Mouse (Mus musculus) cerebellum, adult 9-11 months (tissue): ENCODE measurements around the gene Parp6.

Source experiments
- DNase-seq: peaks from one replicate; pipeline ENCODE4 v3.0.0; 2022

Gene Parp6

DNA sequence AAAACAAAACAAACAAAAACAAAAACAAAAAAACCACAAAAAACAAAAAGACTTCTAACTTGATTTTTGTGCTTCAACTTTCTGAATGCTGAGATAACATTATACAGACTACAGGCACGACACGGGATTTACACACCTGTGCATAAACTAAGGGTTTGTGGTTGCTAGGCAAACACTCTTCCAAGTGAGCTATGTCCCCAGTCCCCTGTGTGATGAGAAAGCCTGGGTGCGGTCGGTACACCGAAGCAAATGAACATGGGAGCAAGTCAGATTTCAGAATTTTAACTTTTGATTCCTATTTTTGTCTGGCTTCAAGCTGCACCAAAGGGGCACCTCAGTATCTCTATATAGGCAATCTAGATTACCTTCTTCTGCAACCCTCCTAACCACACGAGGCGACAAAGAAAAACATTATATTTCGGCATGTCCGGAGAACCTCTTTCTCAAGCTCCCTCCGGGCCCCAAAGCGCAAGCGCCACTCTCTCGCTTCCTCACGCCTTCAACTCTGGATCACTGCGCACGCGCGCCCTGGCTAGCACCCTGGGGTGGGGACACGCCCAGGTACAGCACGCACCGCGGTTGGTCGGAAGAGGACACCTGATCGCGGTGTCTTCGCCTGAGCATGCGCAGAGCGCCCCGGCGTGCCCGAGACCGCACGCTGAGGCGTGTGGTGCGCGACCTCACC, at the start of gene Parp6:
Gene Parp6 (plus strand): TSS at position 663 of the 685 bp plus-strand sequence.
- DNase-seq: peak; percentile 100

DNA sequence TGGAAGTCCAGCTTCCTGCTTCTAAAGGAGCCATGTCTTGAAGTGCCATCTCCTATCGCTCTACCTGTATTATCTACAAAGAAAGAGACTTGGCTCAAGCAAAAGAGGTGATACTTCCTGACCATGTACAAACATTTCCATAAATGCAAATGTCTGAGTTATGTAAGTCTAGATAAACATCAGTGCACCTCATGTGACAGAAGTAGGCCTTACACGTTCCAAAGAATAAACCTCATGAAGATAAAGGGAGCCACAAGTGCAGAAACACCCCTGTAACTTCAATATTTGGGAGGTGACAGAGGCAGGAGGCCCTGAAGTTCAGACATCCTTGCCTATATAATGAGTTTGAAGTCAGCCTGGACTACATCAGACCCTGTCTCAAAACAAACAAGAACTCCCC, 45.2 kb upstream of the Parp6 start:
- DNase-seq: no peak

DNA sequence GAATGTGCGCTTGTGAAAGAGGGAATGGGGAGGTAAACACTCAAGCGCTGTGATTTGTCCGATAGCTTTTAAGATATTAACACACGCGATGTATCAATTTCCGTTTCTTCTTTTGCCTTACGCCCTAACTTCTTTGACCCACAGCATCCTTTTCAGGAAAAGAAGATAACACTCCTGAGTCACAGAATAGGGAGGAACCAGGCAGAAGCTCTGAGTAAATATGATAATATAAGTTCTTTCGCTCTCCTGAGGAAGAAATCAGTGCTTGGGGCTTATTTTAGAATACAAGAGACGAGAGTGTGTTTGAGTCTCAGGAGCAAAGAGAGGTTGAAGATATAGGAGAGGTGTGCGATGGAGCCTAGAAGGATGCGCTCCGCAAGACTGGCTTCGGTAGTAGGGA, 39.7 kb upstream of the Parp6 start:
- no peak for DNase-seq

DNA sequence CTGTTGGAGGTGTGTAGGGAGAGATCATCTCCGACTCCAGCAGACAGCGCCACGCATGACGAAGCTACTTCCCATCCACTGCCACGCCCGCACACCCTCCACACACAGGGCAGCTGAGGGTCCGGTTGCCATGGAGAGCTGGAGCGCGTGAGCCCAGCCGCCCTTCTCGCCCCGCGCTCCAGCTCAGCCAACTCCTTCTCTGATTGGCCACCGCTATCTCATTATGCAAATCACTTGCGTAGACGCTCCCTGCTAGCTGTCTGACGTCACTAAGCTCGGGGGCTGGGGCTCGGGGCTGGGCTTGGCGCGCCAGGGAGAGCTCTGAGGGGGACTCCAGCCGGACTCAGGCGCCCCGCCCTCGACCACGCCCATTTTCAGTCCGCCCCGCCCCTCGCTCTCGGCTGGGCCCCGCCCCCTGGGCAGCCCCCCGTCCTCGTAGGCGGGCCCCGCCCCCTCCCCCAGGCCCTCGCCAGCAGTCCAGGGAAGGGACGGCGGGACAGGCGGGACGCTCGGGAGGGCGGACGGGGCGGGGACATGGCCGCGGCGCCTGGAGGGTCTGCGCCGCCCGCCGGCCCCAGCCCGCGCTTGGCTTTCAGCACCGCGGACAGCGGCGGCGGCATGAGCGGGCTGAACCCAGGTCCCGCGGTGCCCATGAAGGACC, 39.1 kb upstream of the Parp6 start, which contains the start of gene Celf6:
Gene Celf6 (plus strand): TSS at position 74 of the 661 bp plus-strand sequence.
- DNase-seq: peak; percentile 94

DNA sequence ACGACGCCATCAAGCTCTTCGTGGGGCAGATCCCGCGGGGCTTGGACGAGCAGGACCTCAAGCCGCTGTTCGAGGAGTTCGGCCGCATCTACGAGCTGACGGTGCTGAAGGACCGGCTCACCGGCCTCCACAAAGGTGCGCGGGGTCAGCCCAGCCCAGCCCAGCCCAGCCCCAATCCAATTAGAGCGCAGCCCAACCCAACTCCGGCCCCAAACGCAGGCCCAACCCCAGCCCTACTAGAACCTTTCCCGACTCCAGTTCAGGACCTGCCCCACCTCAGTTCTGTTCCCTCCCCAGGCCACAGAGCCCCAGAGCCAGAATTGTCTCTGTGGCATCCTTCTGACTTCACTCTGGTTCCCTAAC, 38.6 kb upstream of the Parp6 start:
- DNase-seq: no peak

DNA sequence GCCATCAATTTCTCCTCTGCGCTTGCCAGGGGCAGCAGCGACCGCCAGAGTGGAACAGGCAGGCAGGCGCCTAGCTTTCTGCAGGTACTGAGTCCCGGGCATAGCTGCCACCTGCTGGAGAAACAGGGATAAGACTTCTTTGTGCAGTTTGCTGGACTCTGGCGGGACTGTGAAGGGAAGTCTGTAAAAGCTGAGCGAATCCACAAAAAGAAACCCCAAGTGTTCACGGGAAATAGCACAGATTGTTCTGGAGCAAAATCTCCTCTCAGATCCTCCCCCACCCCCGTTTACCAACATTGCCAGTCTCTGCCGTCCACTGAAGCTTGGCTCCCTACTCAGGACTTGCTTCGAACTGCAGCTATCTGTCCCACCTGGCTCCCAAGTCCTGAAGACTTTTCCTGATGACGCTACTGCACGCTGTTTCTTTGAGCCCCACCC, 32.2 kb upstream of the Parp6 start:
- DNase-seq: peak; percentile 74

DNA sequence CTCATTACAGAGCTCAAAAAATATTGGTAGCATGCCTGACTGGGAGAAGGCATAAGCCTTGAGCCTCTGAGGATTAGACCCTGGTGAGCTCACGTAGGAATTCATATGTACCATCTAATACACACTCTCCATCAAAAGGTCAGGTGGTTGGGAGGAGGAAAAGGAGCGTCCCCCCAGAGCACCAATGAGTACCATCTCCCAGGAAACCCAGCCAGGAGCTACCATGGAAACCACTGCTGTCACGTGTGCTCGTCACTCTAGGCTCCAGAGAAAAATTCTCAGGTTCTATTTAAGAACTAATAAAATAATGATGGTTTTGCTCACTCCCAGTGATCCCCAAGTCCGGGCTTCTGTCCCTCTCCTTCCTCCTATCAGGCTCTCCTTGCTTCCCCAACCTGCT, 28.8 kb upstream of the Parp6 start:
- DNase-seq: no peak

DNA sequence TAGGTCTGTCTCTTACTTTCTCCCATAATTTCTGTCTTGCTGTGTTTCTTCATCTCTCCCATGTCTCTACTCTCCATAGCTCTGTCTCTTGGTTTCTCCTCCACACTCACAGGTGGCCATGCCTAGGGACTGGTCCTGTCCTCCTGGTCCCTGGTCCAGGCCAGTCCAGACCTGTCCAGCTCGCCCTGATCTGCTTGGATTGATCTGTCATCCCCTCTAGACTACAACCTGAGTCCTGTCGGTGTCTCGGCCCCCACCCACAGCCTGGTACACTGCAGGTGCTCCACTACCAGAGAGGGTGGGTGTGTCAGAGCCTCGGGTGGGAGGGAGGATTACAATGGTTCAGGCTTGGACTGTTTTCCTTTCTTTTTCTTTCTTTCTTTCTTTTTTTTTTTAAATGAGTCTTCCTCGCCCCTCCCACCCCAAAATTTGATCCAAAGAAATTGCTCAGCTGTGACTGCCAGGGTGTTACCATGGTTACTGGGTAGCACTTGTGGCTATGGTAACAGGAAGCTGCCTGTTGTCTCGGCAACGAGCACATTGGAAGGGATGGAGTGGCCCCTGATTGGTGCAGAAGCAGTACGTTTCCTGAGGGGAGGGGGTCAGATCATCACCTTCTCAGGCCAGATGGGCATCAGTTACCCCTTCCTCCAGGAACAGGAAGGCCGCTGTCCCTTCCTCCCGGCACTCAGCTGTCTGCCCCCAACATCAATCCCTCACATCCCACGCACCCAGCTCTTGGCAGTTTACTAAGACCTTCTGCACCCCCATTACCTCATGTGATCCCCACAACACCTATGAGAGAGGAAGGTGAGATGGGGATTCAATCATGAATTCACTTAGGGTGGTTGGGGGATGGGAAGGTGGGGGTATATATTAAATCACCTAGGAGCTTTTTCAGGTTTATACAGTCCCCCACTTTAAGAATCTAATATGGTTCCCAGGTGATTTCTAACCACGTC, 28.1 kb upstream of the Parp6 start:
- DNase-seq: no peak

DNA sequence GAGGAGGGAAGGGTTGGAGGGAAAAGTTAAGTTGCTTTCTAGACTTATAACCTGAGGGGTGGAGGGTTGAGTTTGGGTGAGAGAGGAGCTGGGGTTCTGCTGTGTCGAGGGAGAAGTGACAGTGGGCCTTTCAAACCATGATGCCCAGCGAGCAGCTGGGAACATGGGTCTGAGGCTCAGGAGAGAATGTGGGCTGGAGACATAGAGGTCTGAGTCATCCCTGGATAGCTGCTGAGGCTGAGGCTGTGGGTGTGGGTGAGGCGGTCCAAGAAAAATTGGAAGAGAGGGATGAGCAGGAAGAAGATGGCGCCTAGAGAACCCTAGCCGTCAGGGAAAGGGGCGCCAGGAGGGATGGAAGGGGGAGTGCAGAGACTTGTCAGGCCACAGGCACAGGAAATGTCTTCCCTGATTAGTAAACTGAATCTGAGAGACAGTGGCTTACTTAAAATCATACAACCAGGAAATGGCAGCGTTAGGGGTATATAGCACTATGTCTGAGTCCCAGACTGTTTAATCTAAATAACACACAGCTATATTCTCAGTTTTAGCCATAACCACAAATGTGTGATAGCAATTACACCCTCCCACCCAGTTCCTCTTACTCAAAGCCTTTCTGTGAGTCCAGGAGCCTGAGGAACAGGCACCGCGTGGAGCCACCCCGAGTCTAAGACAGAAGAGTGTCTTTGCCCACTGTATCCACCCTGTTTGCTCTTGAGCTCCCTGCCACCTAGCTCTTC, 27.2 kb upstream of the Parp6 start:
- no peak for DNase-seq

DNA sequence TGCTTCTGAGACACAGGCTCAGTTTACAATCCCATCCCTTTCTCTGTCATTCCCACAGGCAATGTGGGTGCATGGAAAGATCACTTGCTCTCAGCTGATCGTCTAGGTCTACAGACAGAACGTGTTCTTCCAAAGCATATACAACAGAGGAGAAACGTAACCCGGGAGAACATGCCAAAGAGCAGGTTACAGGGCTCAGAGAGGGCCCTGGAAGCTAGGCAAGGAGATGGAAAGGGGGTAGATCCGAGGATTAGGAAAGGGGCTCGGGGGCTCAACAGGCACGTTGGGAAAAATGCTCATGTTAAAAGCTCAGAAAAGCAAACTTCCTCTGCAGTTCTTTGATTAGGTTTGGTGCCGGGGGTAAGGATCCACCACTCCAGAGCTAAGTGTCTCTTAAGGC, 15.4 kb upstream of the Parp6 start:
- DNase-seq: no peak

DNA sequence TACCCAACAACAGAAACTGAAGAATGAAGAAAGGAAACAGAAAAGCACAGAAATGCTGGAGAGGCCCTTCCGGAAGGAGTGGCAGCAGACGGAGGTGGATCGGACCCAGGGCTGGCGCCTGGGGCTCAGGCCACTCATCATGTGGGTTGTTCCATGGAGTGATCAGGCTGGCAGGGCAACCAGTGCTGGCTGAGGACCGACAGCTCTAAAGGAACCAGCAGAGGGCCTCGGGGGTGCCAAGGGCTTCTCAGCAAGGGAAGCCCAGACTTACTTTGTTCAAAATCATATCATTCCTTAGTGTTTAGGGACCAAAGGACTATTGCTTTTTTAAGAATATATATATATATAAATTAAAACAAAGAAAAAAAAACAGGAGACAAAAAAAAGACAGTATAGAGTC, 11.1 kb upstream of the Parp6 start:
- no peak for DNase-seq

DNA sequence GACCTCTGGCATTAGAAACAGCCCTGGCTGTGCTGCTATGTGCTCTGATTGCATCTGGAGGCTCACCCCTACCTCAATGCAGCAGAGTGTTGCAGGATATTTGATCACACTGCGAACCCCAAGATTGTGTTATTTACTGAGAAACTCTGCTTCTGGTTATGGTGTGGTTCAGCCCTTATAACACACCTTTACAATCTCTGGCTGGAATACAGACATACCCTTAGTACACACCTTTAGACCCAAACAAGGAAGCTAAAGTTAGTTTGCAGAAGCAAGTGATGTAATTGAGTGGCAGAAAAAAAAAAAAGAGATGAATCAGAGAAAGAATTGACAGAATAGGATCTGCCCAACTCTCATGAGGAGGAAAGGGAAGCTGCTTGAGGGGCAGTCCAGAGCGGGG, 6.1 kb upstream of the Parp6 start:
- no peak for DNase-seq

DNA sequence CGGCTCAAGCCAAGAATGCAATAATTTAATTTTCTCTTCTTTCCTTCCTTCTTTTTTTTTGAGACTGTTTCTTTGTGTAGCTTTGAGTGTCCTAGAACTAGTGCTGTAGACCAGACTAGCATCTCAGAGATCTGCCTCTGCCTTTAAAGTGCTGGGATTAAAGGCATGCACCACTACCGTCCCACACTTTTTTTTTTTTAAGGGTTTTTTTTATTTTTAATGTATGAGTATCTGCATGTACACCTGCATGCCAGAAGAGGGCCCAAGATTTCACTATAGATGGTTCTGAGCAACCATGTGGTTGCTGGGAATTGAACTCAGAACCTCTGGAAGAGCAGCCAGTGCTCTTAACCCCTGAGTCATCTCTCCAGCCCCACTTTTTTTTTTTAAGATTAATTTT, 1.3 kb upstream of the Parp6 start:
- DNase-seq: no peak

DNA sequence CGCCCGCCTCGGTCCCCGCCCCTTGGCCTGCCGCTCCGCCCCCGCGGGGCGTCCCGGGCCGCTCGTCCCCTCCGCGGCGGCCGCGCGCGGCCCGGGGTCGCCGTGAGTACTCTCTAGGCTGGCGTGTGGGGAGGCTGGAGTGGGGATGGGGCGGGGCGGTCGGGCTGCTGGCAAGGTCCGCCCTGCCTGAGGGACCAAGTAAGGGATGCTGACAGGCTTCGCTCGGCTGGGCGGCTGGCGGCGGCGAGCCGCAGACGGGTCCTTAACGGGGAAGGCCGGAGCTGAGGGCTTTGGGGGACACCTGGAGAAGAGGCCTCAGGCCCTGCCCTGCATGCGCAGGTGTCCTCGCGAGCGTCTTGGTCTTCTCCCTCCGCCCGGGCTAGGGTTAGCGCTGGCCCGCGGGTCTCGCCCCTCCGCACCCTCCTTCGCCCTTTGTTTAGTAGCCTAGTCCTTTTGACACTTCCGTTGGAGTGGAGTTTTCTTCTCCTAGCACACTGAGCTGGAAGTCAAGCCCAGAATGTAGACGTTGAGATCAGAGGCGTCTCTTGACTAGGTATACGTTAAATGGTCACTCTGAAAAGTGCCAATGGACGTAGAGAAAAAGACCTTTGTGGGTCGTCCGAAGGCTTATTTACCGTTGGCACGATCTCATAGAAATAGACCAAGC, 356 bp downstream of the Parp6 start:
- no peak for DNase-seq

DNA sequence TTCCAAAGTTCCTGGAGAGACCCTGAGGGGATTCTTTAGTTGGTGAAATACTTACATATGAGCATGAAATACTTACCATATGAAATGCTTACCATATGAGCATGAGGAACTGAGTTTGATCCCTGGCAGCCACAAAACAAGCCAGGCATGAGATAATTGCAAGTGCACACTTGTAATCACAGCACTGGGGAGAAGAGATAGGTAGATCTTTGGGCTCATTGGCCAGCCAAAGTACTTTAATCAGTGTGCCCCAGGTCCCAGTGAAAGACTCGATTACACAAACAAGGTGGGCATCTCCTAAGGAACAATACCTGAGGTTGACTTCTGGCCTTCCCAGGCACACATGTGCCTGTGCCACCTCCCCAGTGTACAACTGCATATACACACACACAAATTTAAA, 21.3 kb downstream of the Parp6 start:
- DNase-seq: no peak

DNA sequence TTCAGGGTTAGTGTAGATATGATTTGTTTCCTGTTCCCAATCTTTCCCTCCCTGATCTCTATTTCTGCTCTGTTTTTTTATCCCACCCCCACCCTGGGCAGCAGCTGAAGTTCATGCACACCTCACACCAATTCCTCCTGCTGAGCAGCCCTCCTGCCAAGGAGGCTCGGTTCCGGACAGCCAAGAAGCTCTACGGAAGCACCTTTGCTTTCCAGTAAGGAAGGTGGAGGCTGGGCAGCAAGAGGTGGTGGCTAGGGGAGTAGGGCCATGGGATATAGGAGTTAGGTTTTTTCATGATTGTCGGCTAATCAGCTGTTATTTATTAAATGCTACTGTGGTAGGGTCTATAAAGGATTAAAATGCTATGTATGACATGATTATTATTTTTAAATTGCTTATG, 22.9 kb downstream of the Parp6 start:
- no peak for DNase-seq

DNA sequence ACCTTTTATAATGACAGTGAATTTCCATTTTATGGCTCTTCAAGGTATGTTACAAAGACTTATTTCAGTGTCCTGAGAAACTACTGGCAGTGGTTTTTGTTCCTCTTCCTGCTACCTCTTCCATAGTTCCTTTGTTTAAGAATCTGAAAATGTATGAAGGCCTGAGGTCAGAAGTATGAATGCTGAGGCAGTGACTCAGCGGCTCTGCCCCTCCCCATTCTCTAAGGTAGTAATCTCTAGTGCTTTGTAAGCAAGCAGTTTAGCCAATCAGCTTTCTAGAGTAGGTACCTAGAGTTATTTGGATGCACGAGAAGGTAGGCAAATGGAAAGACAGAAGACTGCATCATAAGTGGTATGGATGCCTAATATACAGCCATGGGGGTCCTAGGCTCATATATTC, 24.2 kb downstream of the Parp6 start:
- DNase-seq: no peak

DNA sequence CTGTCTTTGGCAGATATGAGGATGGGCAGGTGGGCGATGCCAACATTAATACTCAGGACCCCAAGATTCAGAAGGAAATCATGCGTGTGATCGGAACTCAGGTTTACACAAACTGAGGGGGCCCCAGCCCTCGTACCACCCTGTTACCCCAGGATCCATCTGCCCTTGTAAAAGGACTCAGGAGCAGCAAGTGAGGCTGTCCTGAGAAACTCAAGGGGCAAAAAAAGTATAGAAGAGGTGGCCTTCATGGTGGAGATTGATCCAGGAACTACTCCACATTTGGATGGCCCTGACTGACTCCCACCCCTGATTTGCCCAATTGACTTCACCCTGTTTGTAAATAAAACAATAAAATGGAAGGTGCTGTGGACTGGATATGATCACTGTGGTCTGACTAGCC, 32.8 kb downstream of the Parp6 start:
- no peak for DNase-seq

DNA sequence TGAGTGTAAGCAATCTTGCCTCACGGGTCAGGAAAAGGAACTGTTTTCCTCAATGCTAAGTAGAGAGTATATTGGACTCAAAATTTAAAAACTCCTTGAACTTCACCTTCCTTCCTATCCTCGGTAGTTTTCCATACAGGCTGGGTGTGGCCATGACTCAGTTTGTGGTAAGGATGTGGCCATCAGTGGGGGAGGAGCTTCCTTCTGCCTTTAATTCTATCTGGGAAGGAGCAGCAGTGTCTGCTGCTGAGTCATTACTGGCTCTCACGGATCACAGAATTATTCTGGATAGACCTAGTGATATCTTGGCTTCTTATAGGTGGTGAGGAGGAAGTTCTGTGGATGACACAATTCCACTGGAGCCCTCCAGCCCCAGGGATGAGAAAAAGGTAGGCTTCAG, 36.3 kb downstream of the Parp6 start:
- no peak for DNase-seq

DNA sequence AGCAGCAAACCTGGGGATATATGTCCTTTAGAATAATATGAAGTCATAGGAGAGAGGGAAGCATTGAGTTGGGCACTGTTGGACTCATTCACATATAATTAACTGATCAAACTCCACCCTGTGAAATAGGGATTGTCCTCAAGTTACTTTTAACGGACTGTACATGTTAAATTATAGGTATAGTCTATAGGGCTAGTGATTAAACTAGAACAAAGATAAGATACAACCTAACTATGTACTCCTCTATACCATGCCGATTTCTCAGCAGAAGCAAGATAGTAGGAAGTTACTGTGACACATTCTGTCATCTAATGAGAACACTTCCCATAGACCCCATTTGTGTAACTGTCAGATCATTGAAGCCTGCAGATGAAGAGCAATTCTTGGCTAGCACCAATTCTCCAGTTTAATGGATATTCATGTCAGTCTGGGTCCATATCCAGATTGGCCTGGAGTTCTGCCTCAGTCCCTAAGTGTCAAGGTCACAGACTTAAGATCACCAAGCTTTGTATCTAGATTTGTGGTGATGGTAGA, 37.4 kb downstream of the Parp6 start:
- DNase-seq: no peak

DNA sequence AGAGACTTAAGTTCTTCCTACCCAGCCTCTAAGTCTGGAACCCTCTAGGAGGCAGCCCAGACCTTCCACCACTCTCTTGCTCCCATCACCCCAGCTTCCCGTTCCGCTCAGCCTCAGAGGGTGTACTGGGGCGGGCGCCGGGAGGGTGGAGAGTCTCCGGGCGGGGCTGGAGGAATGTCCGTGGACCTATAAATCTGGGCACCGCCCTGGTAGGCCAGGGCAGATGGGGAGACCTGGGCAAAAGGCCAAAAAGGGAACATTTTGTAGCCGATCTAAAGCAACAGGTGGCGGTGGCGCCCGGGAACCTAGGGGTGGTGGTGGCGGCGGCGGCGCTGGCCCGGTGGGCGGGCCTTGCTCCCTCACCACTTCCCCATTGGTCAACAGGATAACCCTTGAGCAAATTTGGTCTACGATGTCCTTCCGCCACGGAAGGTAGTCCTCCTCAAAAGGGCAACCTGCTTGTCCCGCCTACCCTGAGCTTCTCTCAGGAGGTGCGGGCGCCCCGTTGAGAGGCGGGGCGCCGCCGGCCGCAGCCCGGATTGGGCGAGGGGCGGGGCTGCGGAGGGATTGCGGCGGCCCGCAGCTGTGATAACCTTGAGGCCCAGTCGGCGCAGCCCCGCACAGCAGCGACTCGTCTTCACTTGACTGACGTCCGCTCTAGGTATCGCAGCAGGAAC, 39.0 kb downstream of the Parp6 start, which contains the start of gene Pkm:
Gene Pkm (plus strand): TSS at position 411 of the 677 bp plus-strand sequence.
- DNase-seq: peak; percentile 98
